Mouse (Mus musculus) hindbrain, embryonic 13.5 days (tissue): ENCODE measurements at regions not wholly inside any gene's neighbourhood (a gene's known extent, or its start where the extent isn't known, plus 50 kb on each side); places are given as distances from the start of the nearest gene placed in this dataset.

Source experiments
- ATAC-seq: fragments of 200-750 bp; cut with Nextera tagmentation; 2 replicates; pipeline ENCODE4 v1.8.0; 2017; ENCODE audit warnings: moderate TSS enrichment; ENCODE audit not compliant: low FRiP score
- H3K27ac ChIP-seq: fragments of 300-500 bp; sonication (generic); 2 replicates; pipeline ENCODE4 v1.5.1; 2015; ENCODE audit warnings: inconsistent platforms, mild to moderate bottlenecking, moderate library complexity
- H3K27me3 ChIP-seq: fragments of 300-500 bp; sonication (generic); 2 replicates; pipeline ENCODE4 v1.6.1; 2015; ENCODE audit warnings: mild to moderate bottlenecking, inconsistent platforms
- H3K36me3 ChIP-seq: fragments of 300-500 bp; sonication (generic); 2 replicates; pipeline ENCODE4 v1.6.1; 2015; ENCODE audit warnings: mild to moderate bottlenecking, inconsistent platforms
- H3K4me1 ChIP-seq: fragments of 300-500 bp; sonication (generic); replicated peaks from 2 replicates; pipeline ENCODE4 v1.6.1; 2015; ENCODE audit warnings: inconsistent platforms
- H3K4me2 ChIP-seq: fragments of 300-500 bp; sonication (generic); 2 replicates; pipeline ENCODE4 v1.6.1; 2015; ENCODE audit warnings: inconsistent platforms, mild to moderate bottlenecking, moderate library complexity
- H3K4me3 ChIP-seq: fragments of 300-500 bp; sonication (generic); 2 replicates; pipeline ENCODE4 v1.5.1; 2015; ENCODE audit warnings: mild to moderate bottlenecking, inconsistent platforms
- H3K9ac ChIP-seq: fragments of 300-500 bp; sonication (generic); 2 replicates; pipeline ENCODE4 v1.6.1; 2015; ENCODE audit warnings: mild to moderate bottlenecking, inconsistent platforms
- H3K9me3 ChIP-seq: fragments of 300-500 bp; sonication (generic); 2 replicates; pipeline ENCODE4 v1.6.1; 2016; ENCODE audit warnings: inconsistent platforms
- WGBS: fragments of 180-500 bp; shearing (Covaris S2); methylation state at CpG from one replicate; pipeline ENCODE4 v1.1.7; 2015; 5-methylcytosine and 5-hydroxymethylcytosine counted together

DNA sequence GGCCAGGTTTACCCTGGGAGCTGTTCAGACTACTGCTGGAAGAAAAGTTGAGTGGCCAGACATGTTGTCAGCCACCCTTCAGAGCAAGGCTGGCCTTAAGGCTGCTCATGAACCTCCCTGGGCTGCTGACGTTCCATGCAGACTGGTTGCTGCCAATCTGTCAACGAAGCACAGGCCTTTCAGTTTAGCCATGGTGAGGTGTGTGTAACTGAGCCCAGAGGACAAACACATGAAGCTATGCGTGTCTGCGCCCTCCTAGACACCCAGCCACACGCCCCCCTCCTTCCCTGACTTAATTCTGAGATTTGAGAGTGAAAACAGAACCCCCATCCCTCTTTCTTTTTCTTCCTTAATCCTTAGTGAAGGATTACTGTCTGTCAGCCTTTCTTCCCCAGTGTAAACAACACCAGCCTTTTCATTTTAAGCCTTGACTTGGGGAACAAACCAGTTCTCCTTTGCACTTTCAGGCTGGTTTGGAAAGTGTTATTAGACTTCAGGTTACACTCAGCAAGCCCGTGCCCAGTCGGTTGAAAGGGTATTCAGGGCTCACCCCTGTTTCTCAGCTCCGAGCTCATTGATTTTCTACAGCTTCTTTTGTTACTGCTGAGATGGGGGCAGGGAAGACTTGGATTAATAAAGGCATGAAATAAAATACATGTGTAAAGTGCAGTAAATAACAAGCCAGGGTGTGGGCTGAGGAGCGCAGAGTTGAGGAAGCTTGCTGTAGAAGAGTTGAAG, 379.4 kb downstream of the Dmrt2 start:
- Histone ChIP-seq H3K9me3 (no peaks in the 10 kb centered on the region), H3K27me3 (no peaks in the 10 kb centered on the region), H3K4me3 (no peak overlapping the region), H3K36me3 (no peaks in the 10 kb centered on the region), H3K4me1 (0 out of 2 replicates have a peak, but pooled peaks cover 5% of the 10 kb centered on the region), H3K4me2 (no peak overlapping the region), H3K9ac (no peak overlapping the region), H3K27ac (no peak overlapping the region)
- no peak for ATAC-seq
- WGBS = 49% methylated on average over 9 of the region's 9 CpGs

DNA sequence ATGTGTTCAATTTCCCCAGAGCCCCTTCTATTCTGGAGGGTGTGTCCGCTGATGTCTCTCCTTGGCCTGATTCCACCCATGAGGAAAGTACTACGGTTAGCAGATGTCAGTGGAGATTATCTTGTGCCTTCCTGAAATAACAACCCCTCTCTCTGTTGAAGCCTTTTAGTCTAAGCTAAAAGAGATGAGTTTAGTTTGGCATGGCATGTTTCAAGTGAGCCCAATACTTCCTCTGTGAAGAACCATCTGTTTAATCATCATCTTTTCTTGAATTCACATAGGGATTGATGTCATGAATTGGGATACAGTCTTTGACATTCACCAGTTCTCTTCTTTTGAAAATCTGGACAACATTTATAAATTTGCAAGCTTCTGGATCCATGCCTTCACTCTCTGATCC, 387.5 kb downstream of the Dmrt2 start:
- 93% methylated on average over 2 of the region's 2 CpGs for WGBS
- Histone ChIP-seq H3K9me3 (no peaks in the 10 kb centered on the region), H3K27me3 (no peaks in the 10 kb centered on the region), H3K4me1 (no peaks in the 10 kb centered on the region), H3K4me2 (no peak overlapping the region), H3K4me3 (no peak overlapping the region), H3K9ac (no peak overlapping the region), H3K27ac (no peak overlapping the region), H3K36me3 (no peaks in the 10 kb centered on the region)
- no peak for ATAC-seq

DNA sequence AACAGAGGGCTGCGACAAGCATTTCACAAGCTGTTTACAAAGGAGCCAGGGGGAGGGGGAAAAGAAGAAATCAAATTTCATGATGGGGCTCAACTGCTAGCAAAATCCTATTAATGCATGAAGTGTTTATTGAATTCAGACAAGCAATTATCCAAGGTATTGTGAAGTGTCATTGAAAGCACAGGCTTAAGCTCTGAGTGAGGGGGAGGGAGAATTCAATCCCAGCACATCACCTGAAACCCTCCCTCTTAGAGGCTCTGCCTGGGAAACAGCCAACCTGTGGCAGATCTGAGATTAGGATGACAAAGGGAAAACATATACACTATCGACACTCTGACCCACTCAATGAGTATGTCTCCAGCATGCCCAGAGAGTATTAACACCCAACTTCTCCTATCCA, 396.3 kb downstream of the Dmrt2 start:
- Histone ChIP-seq H3K4me2 (no peak overlapping the region), H3K27me3 (no peaks in the 10 kb centered on the region), H3K4me3 (no peak overlapping the region), H3K27ac (no peak overlapping the region), H3K9me3 (no peaks in the 10 kb centered on the region), H3K9ac (no peak overlapping the region), H3K4me1 (no peaks in the 10 kb centered on the region), H3K36me3 (no peaks in the 10 kb centered on the region)
- 88% methylated on average over 2 of the region's 2 CpGs for whole genome bisulfite sequencing
- no peak for ATAC-seq

DNA sequence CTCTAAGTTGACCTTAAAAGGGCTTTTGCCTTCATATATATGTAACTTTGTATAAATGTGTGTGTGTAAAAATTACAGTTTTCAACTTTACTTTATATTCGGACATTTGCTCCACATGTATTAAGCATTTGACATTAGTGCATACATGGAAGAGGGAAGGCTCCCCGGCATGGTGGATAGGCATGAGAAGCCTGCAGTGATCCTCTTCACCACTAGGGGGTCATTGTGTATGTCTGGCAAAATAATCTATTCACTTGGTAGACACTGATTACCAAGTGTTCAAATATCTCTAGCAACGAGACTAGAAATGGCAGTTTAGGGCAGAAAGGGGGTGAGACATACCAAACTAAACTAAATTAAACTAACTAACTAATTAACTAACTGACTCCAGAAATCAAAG, 397.7 kb downstream of the Dmrt2 start:
- 90% methylated on average over 3 of the region's 3 CpGs for WGBS
- H3K9me3 ChIP-seq = no peaks in the 10 kb centered on the region
- ATAC-seq = no peak

DNA sequence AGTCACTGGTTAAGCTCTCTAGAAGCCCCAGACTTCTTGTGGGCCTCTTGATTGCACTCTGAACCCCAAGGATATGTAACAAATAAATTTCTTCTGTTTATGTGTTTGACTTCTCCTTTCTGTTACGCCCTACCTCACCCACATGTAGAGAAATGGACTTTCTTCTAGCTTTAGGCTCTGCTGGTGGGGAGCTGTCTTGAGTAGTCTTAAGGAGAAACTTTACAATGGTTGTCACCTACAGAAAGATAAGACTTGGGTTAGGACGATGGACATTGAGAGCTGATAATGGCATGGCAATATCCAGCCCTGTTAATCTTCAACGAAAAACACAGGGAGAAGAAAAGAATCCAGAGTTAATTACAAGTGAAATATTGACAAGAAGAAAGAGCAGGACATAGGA, 416.1 kb downstream of the Dmrt2 start:
- Histone ChIP-seq H3K4me2 (no peak overlapping the region), H3K36me3 (no peaks in the 10 kb centered on the region), H3K27me3 (no peaks in the 10 kb centered on the region), H3K9me3 (no peaks in the 10 kb centered on the region), H3K4me1 (no peaks in the 10 kb centered on the region), H3K4me3 (no peak overlapping the region), H3K9ac (no peak overlapping the region), H3K27ac (no peak overlapping the region)
- no peak for ATAC-seq
- WGBS = 82% methylated on average over 3 of the region's 3 CpGs

More for the DNA sequence above, 397.7 kb downstream of the Dmrt2 start:
- H3K4me3 ChIP-seq = no peak overlapping the region
- no peaks in the 10 kb centered on the region for H3K36me3 ChIP-seq
- H3K27ac ChIP-seq = no peak overlapping the region
- no peak overlapping the region for H3K9ac ChIP-seq
- H3K4me1 ChIP-seq = no peaks in the 10 kb centered on the region
- H3K27me3 ChIP-seq = no peaks in the 10 kb centered on the region
- no peak overlapping the region for H3K4me2 ChIP-seq

DNA sequence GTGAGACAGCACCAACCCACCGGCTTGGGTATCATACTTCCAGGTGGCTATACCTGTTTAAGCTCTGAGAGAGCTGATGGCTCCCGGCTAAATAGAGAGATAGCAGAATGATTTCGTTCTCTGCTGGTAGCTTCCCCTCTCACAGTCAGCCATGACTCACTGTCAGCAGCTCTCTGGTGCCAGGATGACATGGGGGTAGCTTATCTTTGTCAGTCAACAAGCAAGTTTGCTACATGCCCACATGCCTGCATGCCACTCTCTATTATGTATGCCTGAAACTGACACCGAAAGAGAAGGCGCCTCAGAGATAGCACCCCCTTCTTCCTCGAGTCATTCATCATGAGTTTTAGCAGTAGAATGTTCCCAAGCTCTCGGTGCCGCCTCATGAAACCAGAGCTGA, 419.2 kb downstream of the Dmrt2 start:
- Histone ChIP-seq H3K9me3 (no peaks in the 10 kb centered on the region), H3K4me1 (no peaks in the 10 kb centered on the region), H3K4me2 (no peak overlapping the region), H3K9ac (no peak overlapping the region), H3K4me3 (no peak overlapping the region), H3K27ac (no peak overlapping the region), H3K27me3 (no peaks in the 10 kb centered on the region), H3K36me3 (no peaks in the 10 kb centered on the region)
- no peak for ATAC-seq
- WGBS = 84% methylated on average over 8 of the region's 8 CpGs

DNA sequence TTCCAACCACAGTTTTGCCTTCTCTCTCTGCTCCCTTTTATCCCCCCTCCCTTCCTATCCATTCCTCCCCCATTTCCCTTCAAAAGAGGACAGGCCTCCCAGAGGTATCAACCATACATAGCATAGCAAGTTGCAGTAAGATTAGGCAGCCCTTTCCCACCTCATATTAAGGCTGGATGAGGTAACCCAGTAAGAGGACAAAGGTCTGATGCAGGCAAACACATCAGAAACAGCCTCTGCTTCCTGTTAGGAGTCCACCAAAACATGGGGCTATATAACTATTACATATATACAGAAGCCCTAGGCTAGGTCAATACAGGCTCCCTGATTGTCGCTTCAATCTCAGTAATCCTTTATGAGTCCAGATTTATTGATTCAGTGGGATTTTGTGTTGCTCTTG, 421.6 kb downstream of the Dmrt2 start:
- Histone ChIP-seq H3K4me2 (no peak overlapping the region), H3K4me1 (no peaks in the 10 kb centered on the region), H3K9ac (no peak overlapping the region), H3K4me3 (no peak overlapping the region), H3K27me3 (no peaks in the 10 kb centered on the region), H3K27ac (no peak overlapping the region), H3K9me3 (no peaks in the 10 kb centered on the region), H3K36me3 (no peaks in the 10 kb centered on the region)
- no peak for ATAC-seq
- WGBS = 86% methylated on average over 1 of the region's 1 CpGs

DNA sequence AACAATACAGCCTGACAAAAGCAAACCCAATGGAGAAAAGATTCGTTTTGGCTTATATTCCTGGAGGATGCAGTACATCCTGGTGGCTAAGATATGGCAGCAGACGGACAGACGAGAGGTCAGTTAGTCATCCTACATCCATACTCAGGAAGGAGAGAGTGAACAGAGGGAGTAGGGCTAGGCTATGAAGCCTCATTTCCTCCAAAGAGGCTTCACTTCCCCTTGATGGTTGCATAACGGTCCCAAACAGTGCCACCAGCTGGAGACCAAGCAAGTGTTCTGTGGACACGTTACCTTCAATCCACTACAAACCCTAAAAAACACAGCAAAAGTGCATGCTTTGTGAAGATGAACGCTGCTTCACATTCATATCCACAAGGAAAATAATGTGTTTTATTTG, 442.1 kb downstream of the Dmrt2 start:
- WGBS = 86% methylated on average over 6 of the region's 6 CpGs

DNA sequence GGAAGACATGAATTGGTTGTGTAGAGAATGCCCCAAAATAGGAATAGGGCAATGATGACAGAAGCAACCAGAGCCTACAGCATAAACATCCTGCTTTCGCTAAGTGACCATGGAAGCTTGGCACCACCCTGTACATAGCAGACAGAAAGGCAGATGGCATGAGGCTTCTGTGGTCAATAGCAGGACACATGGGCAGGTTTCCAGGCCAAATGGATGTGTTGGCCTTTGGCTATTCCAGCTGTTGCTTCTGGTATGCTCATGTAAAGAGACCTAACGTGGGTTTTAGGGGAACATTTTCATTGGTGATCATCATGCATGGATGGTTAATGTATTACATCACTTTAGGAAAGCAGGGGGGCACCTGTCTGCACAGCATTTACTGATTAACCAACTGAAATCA, 456.2 kb downstream of the Dmrt2 start:
- WGBS = 77% methylated on average over 2 of the region's 2 CpGs
- Histone ChIP-seq H3K9ac (no peak overlapping the region), H3K36me3 (no peaks in the 10 kb centered on the region), H3K9me3 (no peaks in the 10 kb centered on the region), H3K4me1 (no peaks in the 10 kb centered on the region), H3K4me3 (no peak overlapping the region), H3K27me3 (no peaks in the 10 kb centered on the region), H3K27ac (no peak overlapping the region), H3K4me2 (no peak overlapping the region)
- no peak for ATAC-seq

More for the DNA sequence above, 442.1 kb downstream of the Dmrt2 start:
- Histone ChIP-seq H3K4me3 (no peak overlapping the region), H3K27me3 (no peaks in the 10 kb centered on the region), H3K9ac (no peak overlapping the region), H3K4me2 (no peak overlapping the region), H3K36me3 (no peaks in the 10 kb centered on the region), H3K4me1 (no peaks in the 10 kb centered on the region), H3K9me3 (no peaks in the 10 kb centered on the region), H3K27ac (no peak overlapping the region)
- ATAC-seq = no peak

DNA sequence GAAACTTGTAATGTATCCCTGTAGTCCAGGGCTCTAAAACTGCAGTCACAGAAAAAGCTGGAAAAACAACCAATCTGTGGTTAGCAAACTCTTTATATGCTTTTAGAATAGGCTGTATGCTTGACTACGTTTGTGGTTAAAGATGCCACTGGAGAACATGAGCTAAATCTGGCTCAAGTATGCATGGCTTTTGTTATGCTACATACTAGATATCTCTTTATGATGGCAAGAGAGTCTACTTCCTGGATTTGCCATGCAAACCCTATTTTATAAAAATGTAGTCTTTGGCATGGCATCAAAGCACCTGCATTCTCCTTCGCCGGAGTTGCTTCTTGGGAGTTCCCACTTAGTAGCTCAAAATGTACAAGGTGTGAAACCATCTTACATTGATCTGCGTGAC, 462.2 kb downstream of the Dmrt2 start:
- ATAC-seq = no peak
- Histone ChIP-seq H3K36me3 (no peaks in the 10 kb centered on the region), H3K4me1 (no peaks in the 10 kb centered on the region), H3K27ac (no peak overlapping the region), H3K27me3 (no peaks in the 10 kb centered on the region), H3K4me2 (no peak overlapping the region), H3K9me3 (no peaks in the 10 kb centered on the region), H3K4me3 (no peak overlapping the region), H3K9ac (no peak overlapping the region)
- 92% methylated on average over 4 of the region's 4 CpGs for WGBS

DNA sequence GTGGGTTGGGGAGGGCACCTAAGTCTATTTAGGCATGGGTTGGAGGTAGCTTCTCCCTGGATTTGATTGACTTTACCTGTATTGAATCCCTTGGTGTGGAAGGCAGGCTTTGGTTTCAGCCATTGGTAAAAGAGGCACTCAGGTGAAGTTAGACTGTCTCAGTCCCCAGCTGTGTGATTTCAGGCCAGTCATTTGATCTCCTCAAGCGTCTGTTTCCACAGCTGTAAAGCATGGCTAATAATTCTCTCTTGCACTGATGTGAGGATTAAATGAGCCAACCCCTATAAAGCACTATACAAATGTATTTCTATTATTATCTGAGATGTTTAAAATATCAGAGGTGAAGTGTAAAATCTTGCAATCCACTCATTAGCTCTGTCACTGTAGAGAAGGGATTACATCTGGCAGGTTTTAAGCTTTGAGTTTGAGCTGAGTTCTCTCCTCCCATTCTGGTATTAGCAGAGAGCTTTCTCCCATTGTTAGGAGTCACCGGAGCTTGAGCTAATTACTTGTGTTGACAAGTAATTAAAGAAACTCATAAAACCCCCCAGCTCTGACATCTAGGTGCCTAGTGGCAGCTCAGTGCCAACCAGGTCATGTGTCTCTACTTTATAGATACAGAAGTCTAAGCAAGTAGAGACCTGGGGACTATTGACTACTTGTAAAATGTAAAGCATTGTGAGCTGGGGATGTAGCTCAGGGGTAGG, 463.3 kb downstream of the Dmrt2 start:
- H3K27ac ChIP-seq = no peak overlapping the region
- 39% methylated on average over 2 of the region's 2 CpGs for WGBS
- ATAC-seq = no peak
- H3K4me2 ChIP-seq = no peak overlapping the region
- no peaks in the 10 kb centered on the region for H3K9me3 ChIP-seq
- no peaks in the 10 kb centered on the region for H3K36me3 ChIP-seq
- no peaks in the 10 kb centered on the region for H3K4me1 ChIP-seq
- no peak overlapping the region for H3K4me3 ChIP-seq
- H3K9ac ChIP-seq = no peak overlapping the region
- H3K27me3 ChIP-seq = no peaks in the 10 kb centered on the region

DNA sequence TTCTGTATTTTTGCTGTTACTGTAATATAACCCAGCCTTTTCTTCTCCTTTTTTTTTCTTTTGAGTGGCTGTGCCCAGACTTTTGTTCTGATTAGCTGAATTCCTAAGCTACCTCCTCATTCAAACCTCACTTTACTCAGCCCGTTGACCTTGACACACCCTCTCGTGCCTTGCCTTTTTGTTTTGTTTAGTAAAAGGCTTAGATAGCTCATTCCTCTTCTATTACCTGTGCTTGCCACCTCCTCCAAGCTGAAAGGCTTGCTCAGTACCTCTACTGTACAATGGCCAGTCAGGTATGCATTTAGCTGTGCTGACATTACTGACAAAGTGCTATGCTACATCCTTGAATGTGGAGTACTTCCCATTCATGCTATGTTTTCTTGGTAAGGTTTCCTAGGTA, 464.2 kb upstream of the Smarca2 start:
- Histone ChIP-seq H3K4me3 (no peak overlapping the region), H3K4me1 (no peaks in the 10 kb centered on the region), H3K27me3 (no peaks in the 10 kb centered on the region), H3K9ac (no peak overlapping the region), H3K9me3 (no peaks in the 10 kb centered on the region), H3K36me3 (no peaks in the 10 kb centered on the region), H3K27ac (no peak overlapping the region), H3K4me2 (no peak overlapping the region)
- no peak for ATAC-seq
- WGBS = 86% methylated on average over 2 of the region's 2 CpGs

DNA sequence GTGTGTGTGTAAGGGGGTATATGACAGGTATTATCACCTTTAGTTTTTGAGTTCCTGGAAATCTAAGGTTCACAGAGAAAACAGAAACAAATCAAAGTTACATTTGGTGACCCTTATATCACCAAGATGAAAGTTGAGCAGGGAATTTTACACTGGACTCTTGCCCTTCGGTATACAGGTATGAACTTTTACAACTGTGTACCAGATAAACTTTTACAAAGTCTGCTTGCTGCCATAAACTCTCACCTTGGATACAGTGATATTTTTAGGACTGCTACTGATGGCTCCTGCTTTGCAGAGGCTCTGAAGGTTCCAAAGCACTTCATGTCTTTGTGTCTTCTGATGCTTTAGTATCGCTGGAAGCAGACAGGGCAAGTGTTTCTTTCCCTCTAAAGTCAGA, 461.3 kb upstream of the Smarca2 start:
- Histone ChIP-seq H3K27ac (no peak overlapping the region), H3K4me1 (no peaks in the 10 kb centered on the region), H3K4me2 (no peak overlapping the region), H3K4me3 (no peak overlapping the region), H3K9me3 (no peaks in the 10 kb centered on the region), H3K27me3 (no peaks in the 10 kb centered on the region), H3K9ac (no peak overlapping the region), H3K36me3 (no peaks in the 10 kb centered on the region)
- ATAC-seq = no peak
- 95% methylated on average over 2 of the region's 2 CpGs for WGBS
